Mouse (Mus musculus): ENCODE data around the gene Itsn1. TPM values are rescaled to one million over a fixed set of nuclear protein-coding genes. Genes with fewer than 3 reads are reported as not detected.

The Itsn1 gene
- polyA plus RNA-seq, 1 experiment from 2014 or later: 60.7 TPM

- Histone ChIP-seq H3K36me3 (ENCODE audit: control insufficient read depth, insufficient read depth, low read length) (no peaks in the 10 kb centered on the region; the same call in 1 of the 2 replicates), H3K4me3 (ENCODE audit: low read depth, low read length) (no peak overlapping the region), H3K27ac (ENCODE audit: low read length) (no peak overlapping the region), H3K9ac (ENCODE audit: low read depth, low read length) (no peak overlapping the region), H3K4me1 (ENCODE audit: control insufficient read depth, insufficient read depth, low read length) (peaks cover 5% of the 10 kb centered on the region; the same call in 1 of the 2 replicates), H3K9me3 (replicated peaks; ENCODE audit: control insufficient read depth, low read length, poor library complexity, severe bottlenecking) (no peaks in the 10 kb centered on the region), H3K4me2 (ENCODE audit: low read length) (no peak overlapping the region), H3K27me3 (ENCODE audit: control insufficient read depth, insufficient read depth, low read depth, low read length) (no peaks in the 10 kb centered on the region)
- 89% methylated on average over 1 of the region's 1 CpGs for WGBS
- no peak for ATAC-seq
Observed at GRCm38 (mm10) chr16:91833981-91834380, 104.9 kb downstream of the Itsn1 start.

- H3K36me3 ChIP-seq (ENCODE audit: control insufficient read depth, insufficient read depth, low read length): peaks cover 3% of the 10 kb centered on the region; the same call in 1 of the 2 replicates
- H3K9ac ChIP-seq (ENCODE audit: low read depth, low read length): no peak overlapping the region
- ATAC-seq: peak; percentile 61; the same call in 1 of the 2 replicates
- no peak overlapping the region for H3K4me3 ChIP-seq (ENCODE audit: low read depth, low read length)
- no peaks in the 10 kb centered on the region for H3K9me3 ChIP-seq (replicated peaks; ENCODE audit: control insufficient read depth, low read length, poor library complexity, severe bottlenecking)
- no peaks in the 10 kb centered on the region for H3K27me3 ChIP-seq (ENCODE audit: control insufficient read depth, insufficient read depth, low read depth, low read length)
- 70% methylated on average over 6 of the region's 6 CpGs for WGBS
- no peak overlapping the region for H3K27ac ChIP-seq (ENCODE audit: low read length)
- no peak overlapping the region for H3K4me2 ChIP-seq (ENCODE audit: low read length)
- H3K4me1 ChIP-seq (ENCODE audit: control insufficient read depth, insufficient read depth, low read length): peaks cover 5% of the 10 kb centered on the region; the same call in 1 of the 2 replicates
Observed at GRCm38 (mm10) chr16:91835790-91836189, 106.7 kb downstream of the Itsn1 start.

- peaks cover 3% of the 10 kb centered on the region for H3K36me3 ChIP-seq (ENCODE audit: control insufficient read depth, insufficient read depth, low read length)
- H3K27me3 ChIP-seq (ENCODE audit: control insufficient read depth, insufficient read depth, low read depth, low read length): no peaks in the 10 kb centered on the region
- no peak overlapping the region for H3K4me2 ChIP-seq (ENCODE audit: low read length)
- peaks cover 5% of the 10 kb centered on the region; the same call in 1 of the 2 replicates for H3K4me1 ChIP-seq (ENCODE audit: control insufficient read depth, insufficient read depth, low read length)
- WGBS: 42% methylated on average over 18 of the region's 18 CpGs
- H3K9me3 ChIP-seq (replicated peaks; ENCODE audit: control insufficient read depth, low read length, poor library complexity, severe bottlenecking): no peaks in the 10 kb centered on the region
- 0 out of 2 replicates have a peak, but pooled peaks have one; percentile 34 for ATAC-seq
- H3K9ac ChIP-seq (ENCODE audit: low read depth, low read length): no peak overlapping the region
- H3K4me3 ChIP-seq (ENCODE audit: low read depth, low read length): no peak overlapping the region
- peak overlapping the region; percentile 51; the same call in 1 of the 2 replicates for H3K27ac ChIP-seq (ENCODE audit: low read length)
Observed at GRCm38 (mm10) chr16:91836592-91837557, 107.8 kb downstream of the Itsn1 start.

GRCm38 (mm10) chr16:91837558-91838041, 108.5 kb downstream of the Itsn1 start:
- Histone ChIP-seq H3K9ac (ENCODE audit: low read depth, low read length) (no peak overlapping the region), H3K4me3 (ENCODE audit: low read depth, low read length) (no peak overlapping the region), H3K9me3 (replicated peaks; ENCODE audit: control insufficient read depth, low read length, poor library complexity, severe bottlenecking) (no peaks in the 10 kb centered on the region), H3K36me3 (ENCODE audit: control insufficient read depth, insufficient read depth, low read length) (peaks cover 3% of the 10 kb centered on the region), H3K4me1 (ENCODE audit: control insufficient read depth, insufficient read depth, low read length) (peaks cover 5% of the 10 kb centered on the region; the same call in 1 of the 2 replicates), H3K27ac (ENCODE audit: low read length) (peak overlapping the region; percentile 51; the same call in 1 of the 2 replicates), H3K4me2 (ENCODE audit: low read length) (no peak overlapping the region), H3K27me3 (ENCODE audit: control insufficient read depth, insufficient read depth, low read depth, low read length) (no peaks in the 10 kb centered on the region)
- 64% methylated on average over 4 of the region's 4 CpGs for WGBS
- no peak for ATAC-seq

- Histone ChIP-seq H3K4me2 (ENCODE audit: low read length) (no peak overlapping the region), H3K4me1 (ENCODE audit: control insufficient read depth, insufficient read depth, low read length) (peaks cover 5% of the 10 kb centered on the region; the same call in 1 of the 2 replicates), H3K27me3 (ENCODE audit: control insufficient read depth, insufficient read depth, low read depth, low read length) (no peaks in the 10 kb centered on the region), H3K36me3 (ENCODE audit: control insufficient read depth, insufficient read depth, low read length) (peaks cover 3% of the 10 kb centered on the region), H3K9ac (ENCODE audit: low read depth, low read length) (no peak overlapping the region), H3K9me3 (replicated peaks; ENCODE audit: control insufficient read depth, low read length, poor library complexity, severe bottlenecking) (no peaks in the 10 kb centered on the region), H3K4me3 (ENCODE audit: low read depth, low read length) (no peak overlapping the region), H3K27ac (ENCODE audit: low read length) (no peak overlapping the region)
- 87% methylated on average over 11 of the region's 11 CpGs for WGBS
- ATAC-seq: no peak
Observed at GRCm38 (mm10) chr16:91838771-91839170, 109.7 kb downstream of the Itsn1 start.

GRCm38 (mm10) chr16:91839462-91839861, 110.4 kb downstream of the Itsn1 start:
- H3K4me1 ChIP-seq (ENCODE audit: control insufficient read depth, insufficient read depth, low read length): peaks cover 5% of the 10 kb centered on the region; the same call in 1 of the 2 replicates
- no peak overlapping the region for H3K9ac ChIP-seq (ENCODE audit: low read depth, low read length)
- 73% methylated on average over 11 of the region's 11 CpGs for WGBS
- H3K4me3 ChIP-seq (ENCODE audit: low read depth, low read length): no peak overlapping the region
- no peaks in the 10 kb centered on the region for H3K27me3 ChIP-seq (ENCODE audit: control insufficient read depth, insufficient read depth, low read depth, low read length)
- no peak overlapping the region for H3K27ac ChIP-seq (ENCODE audit: low read length)
- ATAC-seq: no peak
- H3K9me3 ChIP-seq (replicated peaks; ENCODE audit: control insufficient read depth, low read length, poor library complexity, severe bottlenecking): no peaks in the 10 kb centered on the region
- H3K36me3 ChIP-seq (ENCODE audit: control insufficient read depth, insufficient read depth, low read length): peaks cover 7% of the 10 kb centered on the region
- no peak overlapping the region for H3K4me2 ChIP-seq (ENCODE audit: low read length)

- Histone ChIP-seq H3K9ac (ENCODE audit: low read depth, low read length) (no peak overlapping the region), H3K4me1 (ENCODE audit: control insufficient read depth, insufficient read depth, low read length) (peaks cover 2% of the 10 kb centered on the region; the same call in 1 of the 2 replicates), H3K27ac (ENCODE audit: low read length) (no peak overlapping the region), H3K27me3 (ENCODE audit: control insufficient read depth, insufficient read depth, low read depth, low read length) (no peaks in the 10 kb centered on the region), H3K36me3 (ENCODE audit: control insufficient read depth, insufficient read depth, low read length) (peaks cover 8% of the 10 kb centered on the region), H3K4me3 (ENCODE audit: low read depth, low read length) (no peak overlapping the region), H3K4me2 (ENCODE audit: low read length) (no peak overlapping the region), H3K9me3 (replicated peaks; ENCODE audit: control insufficient read depth, low read length, poor library complexity, severe bottlenecking) (no peaks in the 10 kb centered on the region)
- 91% methylated on average over 14 of the region's 14 CpGs for WGBS
- ATAC-seq: no peak
Observed at GRCm38 (mm10) chr16:91841026-91841630, 112.0 kb downstream of the Itsn1 start.

- H3K9me3 ChIP-seq (replicated peaks; ENCODE audit: control insufficient read depth, low read length, poor library complexity, severe bottlenecking): no peaks in the 10 kb centered on the region
- H3K4me1 ChIP-seq (ENCODE audit: control insufficient read depth, insufficient read depth, low read length): no peaks in the 10 kb centered on the region
- no peak overlapping the region for H3K9ac ChIP-seq (ENCODE audit: low read depth, low read length)
- ATAC-seq: no peak
- 49% methylated on average over 10 of the region's 10 CpGs for WGBS
- no peaks in the 10 kb centered on the region for H3K27me3 ChIP-seq (ENCODE audit: control insufficient read depth, insufficient read depth, low read depth, low read length)
- H3K27ac ChIP-seq (ENCODE audit: low read length): no peak overlapping the region
- H3K36me3 ChIP-seq (ENCODE audit: control insufficient read depth, insufficient read depth, low read length): peaks cover 20% of the 10 kb centered on the region
- H3K4me3 ChIP-seq (ENCODE audit: low read depth, low read length): no peak overlapping the region
- H3K4me2 ChIP-seq (ENCODE audit: low read length): no peak overlapping the region
Observed at GRCm38 (mm10) chr16:91846089-91846741, 117.1 kb downstream of the Itsn1 start.

Measured in midbrain, embryonic 16.5 days (tissue).